Mouse (Mus musculus): ENCODE measurements around the gene Ost4.

Ost4 gene

DNA sequence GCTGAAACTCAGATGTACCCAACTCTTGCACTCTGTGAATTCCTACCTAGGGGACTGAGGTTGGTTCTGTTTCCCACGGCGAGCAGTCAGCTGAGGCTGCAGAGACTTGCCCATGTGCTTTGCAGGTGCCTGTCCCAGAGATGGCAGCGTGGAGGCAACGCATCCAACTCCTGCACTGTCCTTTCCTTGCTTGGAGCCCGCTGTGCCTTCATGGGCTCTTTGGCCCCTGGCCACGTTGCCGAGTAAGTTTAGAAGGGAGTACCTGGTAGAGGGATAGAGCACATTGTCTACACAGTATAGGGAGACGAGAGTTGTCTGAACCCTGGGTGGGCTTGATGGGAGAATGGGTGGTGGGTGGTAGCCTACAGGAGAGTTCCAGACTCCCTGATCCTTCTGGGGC is 17.0 kb upstream of the Ost4 start:
- DNase-seq (ENCODE audit: low spot score in 2 of 2): no peak

DNA sequence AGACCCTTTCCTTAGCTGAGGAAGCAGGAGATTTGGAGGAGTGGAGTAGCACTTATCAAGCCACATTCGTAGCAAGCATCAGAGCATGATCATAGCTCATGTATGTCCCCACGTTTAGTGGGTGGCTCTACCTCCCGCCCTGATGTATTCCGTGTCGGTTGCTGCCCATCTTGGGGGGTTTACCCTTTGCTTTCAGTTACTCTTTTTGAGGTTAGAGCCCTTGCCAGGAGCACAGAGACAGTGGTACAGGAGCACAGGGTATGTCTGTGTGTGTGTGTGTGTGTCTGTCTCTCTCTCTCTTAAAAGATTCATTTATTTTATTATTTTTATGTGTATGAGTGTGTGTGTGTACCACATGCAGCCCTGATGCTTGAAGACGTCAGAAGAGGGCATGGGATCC is 15.5 kb upstream of the Ost4 start:
- DNase-seq (ENCODE audit: low spot score in 2 of 2): no peak

DNA sequence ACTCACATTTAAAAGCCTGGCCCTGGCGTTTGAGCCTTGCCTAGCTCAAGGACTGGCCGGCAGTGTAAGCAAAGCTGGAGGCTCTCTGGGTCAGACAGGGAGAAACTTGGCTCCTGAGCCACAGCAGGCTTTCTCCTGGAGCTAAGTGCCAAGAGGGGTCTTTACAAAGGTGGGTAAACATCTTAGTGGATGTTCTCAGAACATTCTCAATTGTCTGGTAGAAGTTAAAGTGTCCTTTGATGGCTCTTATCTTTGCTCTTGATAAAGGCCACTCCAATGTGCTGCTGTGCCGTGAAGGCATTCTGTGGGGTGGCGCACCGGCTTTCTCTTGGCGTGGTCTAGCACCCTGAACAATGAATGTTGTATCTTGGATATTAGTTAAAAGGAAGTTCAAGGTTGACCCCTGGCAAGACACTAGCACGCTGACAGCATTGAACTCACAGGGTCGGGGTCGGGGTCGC is 15.0 kb upstream of the Ost4 start:
- no peak for DNase-seq (ENCODE audit: low spot score in 2 of 2)

DNA sequence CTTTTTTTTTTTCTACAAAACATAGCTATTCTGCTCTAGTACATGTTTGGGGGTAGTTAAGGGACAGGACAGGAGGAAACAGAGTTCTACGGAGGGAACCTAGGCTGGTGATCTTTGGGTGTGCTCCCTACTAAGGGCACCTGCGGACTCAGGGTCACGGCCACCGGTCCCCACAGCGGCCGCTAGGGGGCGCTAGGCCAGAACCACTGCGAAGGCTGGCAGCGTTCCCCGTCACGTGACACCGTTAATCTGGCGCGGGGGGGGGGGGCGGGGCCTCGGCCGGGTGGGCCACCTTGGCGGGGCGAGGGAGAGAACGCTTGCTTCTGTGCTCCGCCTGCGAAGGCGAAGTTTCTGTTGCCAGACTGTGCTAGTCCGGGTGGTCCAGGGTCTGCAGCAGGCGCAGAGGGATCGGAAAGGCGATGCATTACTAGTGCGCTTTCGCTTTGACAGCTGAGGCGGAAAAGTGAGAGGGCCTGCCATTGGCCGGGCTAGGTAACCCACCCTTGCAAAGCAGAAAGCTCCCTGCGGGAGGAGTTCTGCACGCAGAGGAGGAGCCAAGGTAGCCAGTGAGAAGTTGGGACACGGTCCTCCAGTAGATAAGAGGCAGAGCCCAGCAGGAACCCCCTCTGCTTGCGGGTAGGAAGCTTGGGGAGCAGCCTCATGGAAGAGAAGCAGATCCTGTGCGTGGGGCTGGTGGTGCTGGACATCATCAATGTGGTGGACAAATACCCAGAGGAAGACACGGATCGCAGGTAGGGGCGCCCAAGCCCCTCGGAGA is 13.9 kb upstream of the Ost4 start, which contains the start of gene Khk:
Khk (plus strand) TSS at position 176 of the 778 bp plus-strand sequence.
- peak; percentile 84 to 89 for DNase-seq (ENCODE audit: low spot score in 2 of 2)

DNA sequence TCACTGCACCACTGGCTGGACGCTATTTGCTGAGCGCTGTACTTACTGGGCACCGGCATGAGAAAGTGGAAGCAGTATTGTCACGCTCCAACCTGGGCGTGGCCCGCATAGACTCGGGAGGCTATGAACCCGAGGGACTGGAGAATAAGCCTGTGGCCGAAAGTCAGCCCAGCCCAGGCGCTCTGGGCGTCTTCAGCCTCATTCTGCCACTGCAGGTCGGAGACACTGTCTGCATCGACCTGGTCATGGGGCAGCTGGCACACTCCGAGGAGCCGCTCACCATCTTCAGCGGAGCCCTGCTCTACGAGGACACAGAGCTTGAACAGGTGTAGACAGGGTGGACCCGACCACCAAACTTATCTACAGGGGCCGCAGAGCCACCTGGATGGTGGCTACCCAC is 13.0 kb upstream of the Ost4 start:
- DNase-seq (ENCODE audit: low spot score in 2 of 2): no peak

DNA sequence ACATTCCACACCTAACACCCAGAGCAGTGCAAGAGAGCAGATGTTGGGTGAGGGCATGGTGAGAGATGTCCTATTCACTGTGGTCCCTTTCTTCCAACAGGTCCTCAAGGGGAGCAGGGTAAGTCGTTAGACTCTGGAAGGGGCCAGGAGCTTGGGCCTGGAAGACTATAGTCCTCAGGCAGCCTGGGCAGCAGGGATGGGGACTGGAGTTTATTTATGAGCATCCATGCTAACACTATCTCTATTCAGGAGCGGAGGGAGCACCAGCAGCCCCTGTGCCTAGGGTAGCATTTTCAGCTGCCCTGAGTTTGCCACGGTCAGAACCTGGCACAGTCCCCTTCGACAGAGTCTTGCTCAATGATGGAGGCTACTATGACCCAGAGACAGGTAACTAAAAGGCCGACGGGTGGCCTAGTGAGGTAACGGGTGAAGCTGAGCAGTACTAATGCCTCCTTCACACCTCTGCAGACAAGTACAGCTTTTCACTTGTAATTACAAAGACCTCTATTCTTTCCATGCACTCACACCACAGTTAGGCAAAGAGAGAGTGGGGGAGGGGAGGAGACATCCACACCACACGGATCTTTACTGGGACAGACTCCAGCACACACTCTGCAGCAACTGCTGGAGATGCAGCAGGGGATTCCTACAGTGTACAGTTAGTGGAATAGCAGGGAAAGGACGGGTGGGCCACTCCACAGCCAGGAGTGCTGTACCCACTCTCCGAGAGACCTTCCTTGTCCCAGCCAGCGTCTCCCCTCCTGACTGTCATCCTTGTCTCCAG is 12.4 kb upstream of the Ost4 start:
- DNase-seq (ENCODE audit: low spot score in 2 of 2): no peak

DNA sequence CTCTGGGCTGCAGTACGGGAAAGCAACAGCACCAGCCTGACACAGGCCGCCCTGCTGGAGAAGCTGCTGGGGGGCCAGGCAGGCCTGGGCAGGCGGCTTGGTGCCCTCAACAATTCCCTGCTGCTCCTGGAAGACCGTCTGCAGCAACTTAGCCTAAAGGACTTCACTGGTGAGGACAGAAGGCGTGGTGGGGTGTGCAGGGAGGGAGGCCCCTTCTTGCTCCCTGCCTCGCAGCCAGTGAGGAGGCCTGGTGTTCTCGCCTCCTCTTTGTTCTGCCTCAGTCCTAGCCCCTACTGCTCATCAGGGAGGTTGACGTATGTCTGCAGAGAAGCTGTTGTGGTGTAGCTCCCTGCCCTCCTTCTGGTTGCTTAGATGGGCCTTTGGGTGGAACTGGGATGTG is 11.1 kb upstream of the Ost4 start:
- DNase-seq (ENCODE audit: low spot score in 2 of 2): no peak

DNA sequence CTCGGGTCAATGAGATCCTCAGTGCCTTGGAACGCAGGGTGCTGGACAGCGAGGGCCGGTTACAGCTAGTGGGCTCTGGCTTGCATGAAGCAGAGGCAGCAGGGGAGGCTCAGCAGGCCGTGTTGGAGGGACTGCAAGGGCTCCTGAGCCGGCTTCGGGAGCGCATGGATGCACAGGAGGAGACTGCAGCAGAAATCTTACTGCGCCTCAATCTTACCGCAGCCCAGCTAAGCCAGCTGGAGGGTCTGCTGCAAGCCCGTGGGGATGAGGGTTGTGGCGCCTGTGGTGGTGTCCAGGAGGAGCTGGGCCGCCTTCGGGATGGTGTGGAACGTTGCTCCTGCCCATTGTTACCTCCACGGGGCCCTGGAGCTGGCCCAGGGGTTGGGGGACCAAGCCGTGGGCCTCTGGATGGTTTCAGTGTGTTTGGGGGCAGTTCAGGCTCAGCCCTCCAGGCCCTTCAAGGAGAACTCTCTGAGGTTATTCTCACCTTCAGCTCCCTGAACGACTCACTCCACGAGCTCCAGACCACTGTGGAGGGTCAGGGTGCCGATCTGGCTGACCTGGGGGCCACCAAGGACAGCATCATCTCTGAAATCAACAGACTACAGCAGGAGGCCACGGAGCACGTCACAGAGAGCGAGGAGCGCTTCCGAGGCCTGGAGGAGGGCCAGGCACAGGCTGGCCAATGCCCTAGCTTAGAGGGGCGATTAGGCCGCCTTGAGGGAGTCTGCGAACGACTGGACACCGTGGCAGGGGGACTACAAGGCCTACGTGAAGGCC is 10.5 kb upstream of the Ost4 start:
- no peak for DNase-seq (ENCODE audit: low spot score in 2 of 2)

DNA sequence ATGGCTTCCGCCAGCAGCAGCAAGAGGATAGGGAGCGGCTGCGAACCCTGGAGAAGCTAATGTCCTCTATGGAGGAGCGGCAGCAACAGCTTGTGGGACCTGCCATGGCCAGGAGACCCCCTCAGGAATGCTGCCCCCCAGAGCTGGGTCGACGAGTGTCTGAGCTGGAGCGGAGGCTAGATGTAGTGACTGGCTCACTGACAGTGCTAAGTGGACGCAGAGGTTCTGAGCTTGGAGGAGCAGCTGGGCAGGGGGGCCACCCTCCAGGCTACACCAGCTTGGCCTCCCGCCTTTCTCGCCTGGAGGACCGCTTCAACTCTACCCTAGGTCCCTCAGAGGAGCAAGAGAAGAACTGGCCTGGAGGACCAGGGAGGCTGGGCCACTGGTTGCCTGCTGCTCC is 9.8 kb upstream of the Ost4 start:
- DNase-seq (ENCODE audit: low spot score in 2 of 2): no peak

DNA sequence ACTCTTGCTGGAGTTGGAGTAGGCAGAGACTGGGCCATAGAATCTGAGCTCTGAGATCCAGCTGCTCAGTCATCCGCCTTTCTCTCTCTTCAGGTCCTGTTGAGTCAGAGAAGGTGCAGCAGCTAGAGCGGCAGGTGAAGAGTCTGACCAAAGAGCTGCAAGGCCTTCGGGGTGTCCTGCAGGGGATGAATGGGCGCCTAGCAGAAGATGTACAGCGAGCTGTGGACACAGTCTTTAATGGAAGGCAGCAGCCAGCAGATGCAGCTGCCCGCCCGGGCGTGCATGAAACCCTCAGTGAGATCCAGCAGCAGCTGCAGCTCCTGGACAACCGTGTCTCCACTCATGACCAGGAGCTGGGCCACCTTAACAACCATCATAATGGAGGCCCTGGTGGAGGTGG is 9.3 kb upstream of the Ost4 start:
- DNase-seq (ENCODE audit: low spot score in 2 of 2): no peak

DNA sequence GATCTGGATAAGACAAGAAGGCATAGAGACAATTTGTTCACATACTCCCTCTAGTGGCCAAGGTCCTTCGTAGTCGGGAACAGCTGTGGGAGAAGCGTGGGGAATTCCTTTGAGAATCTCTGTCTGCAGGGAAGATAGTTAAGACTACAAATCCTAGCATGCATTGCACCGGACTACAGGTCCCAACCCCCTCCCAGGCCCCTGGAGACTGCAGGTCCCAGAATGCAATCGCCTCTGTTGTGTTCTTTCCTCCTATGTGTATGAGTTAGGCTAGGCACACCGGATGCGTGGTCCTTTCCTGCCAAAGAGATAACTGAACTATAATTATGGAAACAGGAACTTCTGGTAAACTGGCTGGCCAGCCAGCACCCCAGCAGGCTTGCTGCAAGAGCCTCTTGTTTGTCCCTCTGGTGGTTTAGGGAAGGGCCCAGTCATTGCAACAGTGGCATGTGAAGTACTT is 8.4 kb upstream of the Ost4 start:
- peak; percentile 83 to 94 for DNase-seq (ENCODE audit: low spot score in 2 of 2)

DNA sequence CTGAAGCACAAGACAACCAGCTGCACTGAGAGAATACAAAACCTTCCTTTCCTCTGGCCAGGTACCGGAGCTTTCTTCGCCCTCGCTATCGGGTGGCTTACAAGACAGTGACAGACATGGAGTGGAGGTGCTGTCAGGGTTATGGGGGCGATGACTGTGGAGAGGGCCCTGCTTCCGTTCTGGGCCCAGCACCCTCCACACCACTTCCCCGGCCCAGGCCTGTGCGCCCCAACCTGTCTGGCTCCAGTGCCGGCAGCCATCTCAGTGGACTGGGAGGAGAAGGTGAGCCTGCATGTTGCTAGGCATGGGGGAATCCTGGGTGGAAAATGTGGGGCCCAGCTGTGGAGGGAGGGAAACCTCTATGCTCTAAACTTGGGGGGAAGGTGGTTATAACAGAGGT is 7.9 kb upstream of the Ost4 start:
- DNase-seq (ENCODE audit: low spot score in 2 of 2): no peak

DNA sequence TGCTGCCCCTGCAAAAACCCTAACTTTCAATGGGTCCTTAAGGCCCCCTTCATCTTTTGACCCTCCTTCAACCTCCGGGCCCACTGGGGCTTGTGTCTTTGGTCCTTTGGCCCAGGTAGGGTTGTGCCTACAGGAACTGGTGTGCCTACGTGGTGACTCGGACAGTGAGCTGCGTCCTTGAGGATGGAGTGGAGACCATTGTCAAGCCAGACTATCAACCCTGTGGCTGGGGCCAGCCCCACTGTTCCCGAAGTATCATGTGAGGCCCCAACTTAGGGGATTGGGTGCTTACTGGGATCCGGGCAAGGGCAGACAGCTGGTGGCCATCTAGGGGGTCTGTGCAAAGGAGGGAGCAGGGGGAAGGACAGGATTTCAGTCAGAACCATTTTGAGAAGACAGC is 7.3 kb upstream of the Ost4 start:
- no peak for DNase-seq (ENCODE audit: low spot score in 2 of 2)

DNA sequence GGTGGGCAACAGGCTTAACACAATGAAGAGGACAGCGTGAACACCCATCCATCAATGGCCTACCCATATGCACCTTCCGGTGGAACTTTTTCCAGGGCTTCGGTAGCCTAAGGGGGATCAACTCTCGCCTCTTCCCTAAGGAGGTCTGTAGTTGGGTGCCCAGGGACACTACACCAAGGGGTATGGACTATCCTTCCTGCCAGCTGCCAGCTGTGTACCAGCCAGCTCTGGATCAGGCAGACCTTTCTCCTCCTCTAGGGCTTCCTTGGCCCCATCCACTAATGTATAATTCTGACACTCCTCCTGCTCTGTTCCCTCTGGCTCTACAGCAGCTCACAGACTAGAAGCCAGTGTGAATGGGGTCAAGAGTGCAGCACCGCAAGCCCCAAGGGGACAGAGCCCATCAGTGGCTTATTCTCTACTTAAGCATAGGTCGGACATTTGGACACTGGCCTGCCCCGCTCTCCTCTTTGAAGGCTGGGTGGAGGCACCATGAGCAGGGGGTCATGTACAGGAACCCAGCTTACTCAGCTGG is 6.6 kb upstream of the Ost4 start:
- DNase-seq (ENCODE audit: low spot score in 2 of 2): no peak

DNA sequence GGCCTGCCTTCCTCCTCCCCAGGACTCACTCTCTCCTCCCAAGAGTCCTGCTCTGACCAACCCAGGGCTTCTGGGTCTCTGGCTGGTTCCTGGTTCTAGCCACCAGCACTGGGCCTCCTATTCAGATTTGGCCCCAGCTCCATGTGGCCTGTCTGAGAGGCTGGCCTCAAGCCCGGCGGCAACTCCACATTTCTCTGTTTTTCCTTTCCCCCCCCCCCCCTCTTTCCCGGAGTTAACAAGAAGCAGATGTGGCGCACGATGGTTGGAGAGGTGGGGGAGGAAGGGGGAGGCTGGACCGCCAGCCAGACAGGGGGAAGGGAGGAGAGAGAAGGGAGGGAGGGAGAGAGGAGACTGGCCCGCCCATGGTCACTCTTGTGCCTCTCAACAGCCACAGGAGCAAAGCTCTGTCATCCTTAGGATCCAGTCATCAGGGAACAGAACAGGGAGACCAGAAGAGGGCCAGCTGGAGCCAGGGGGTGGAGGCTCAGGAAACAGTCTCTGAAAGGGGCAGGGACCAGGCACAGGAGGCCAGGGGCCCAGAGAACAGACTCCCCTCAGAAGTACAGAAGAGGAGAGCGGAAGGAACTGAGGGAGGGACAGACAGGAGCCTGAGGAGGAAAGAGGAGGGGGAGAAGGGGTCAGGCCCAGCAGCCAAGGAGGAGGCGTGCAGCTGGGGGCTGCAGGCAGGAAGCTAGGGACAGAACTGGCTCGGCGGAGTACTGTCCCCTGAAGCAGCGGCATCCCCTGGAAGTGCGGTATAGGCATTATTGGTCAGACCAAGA is 5.7 kb upstream of the Ost4 start, which contains the start of gene Emilin1:
Emilin1 (plus strand) TSS at position 343 of the 782 bp plus-strand sequence.
- no peak for DNase-seq (ENCODE audit: low spot score in 2 of 2)

DNA sequence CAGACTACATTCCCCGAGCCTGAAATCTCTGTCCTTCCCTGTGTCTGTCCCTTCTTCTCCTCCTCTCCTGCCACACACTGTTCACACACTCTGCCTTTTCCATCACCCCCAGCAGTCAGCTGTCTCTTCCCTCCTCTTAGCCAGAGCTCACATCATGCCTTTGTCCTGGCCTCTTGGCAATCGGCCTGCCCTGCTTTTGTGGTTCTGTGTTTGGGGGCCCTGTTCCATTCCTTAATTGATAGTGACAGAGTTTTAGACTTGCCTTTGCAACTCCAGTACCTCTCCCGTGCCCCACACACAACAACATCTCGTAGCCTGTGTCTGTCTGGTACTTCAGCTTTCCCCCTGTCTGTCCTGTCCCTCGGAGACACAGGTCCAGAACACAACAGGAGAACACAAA is 4.6 kb upstream of the Ost4 start:
- DNase-seq (ENCODE audit: low spot score in 2 of 2): no peak

DNA sequence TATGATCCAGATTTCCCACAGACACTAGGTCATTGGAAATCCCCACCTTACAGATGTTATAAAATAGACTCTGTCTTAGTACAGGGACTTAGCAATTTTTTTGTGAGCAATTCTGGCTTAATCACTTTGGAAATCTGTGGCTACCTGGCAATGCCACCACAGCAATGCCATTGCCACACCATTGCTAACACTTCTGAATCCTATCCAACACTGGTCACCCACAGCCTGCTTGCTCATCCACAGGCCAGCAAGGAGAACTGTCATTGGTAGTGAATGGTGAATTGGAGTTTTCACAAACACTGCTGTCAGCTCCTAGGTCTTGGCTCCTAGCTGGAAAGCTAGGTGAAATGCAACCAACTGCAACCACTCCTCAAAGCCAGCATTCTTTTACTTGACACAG is 2.9 kb upstream of the Ost4 start:
- no peak for DNase-seq (ENCODE audit: low spot score in 2 of 2)

DNA sequence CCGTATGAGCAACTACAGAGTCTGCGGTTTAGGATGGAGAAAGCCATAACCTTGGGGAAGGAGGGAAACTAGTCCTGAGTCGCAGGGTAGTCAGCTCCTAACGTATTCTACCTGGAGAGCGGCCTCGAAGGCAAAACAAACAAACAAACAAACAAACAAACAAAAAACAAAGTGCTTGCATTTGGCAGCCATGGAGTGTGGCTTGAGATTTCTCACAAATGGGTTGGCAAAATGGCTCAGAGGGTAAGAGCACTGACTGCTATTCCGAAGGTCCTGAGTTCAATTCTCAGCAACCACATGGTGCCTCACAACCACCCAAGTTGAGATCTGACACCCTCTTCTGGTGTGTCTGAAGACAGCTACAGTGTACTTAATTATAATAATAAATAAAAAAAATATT is 2.3 kb upstream of the Ost4 start:
- no peak for DNase-seq (ENCODE audit: low spot score in 2 of 2)

DNA sequence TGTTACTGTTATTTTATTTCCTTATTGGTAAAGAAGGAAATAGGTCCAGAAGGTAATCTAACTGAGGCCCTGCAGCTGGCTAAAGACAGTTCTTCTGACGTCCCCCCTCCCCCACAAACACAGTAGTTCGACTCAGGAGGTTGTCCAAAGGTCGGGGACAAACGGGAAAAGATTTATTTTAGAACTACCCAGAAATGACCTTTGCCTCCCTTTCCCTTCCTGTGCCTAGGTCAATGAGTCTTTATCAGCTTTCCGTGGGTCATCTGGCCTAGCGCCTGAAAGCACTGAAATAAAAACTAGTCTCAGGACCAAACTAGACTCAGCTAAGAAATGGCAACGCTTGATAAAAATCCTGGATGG is 1.7 kb upstream of the Ost4 start:
- no peak for DNase-seq (ENCODE audit: low spot score in 2 of 2)

DNA sequence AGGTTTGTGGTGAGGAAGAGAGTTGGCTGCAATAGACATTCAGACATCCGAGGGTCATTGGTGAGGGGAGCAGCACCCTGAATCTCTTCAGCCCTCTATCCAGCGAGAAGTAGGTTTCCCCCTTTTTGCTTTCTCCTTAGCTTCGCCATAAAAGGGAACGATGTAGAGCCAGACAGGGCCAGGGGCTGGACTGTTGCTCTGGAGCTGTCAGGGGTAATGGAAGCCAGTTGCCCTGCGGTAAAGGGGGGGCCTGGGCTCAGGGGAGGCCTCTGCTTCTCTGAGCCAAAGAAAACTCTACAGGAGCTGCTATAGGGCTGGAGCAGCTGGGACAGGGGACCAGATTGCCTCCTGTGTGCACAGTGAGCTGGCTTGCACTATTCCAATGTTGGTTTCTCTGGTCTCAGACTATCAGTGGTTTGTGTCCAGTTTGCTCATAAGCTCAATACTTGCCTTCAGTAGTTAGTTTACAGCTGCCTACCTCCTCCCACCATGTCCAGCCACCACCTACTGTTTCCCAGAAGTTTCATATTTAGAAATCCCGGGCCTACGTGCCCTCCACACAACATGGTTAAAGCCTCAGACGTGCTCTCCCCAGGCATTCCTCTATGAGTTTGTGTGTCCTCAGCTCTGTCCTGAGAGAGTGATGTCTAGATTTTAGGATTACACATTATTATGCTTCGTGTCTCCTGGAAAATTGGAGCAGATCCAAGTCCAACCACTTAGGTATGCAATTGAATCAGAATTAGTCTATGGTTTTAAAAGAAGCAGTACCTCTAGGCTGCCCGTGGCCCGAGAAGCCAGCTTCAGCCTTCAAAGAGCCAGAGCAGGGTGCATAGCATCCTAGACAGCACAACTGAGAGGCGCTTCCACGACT is 1.1 kb upstream of the Ost4 start:
- no peak for DNase-seq (ENCODE audit: low spot score in 2 of 2)

Data from frontal cortex, postnatal 36 days (tissue).